23 mouse cellular contexts compared by ENCODE assay signal in the genomic region with DNA sequence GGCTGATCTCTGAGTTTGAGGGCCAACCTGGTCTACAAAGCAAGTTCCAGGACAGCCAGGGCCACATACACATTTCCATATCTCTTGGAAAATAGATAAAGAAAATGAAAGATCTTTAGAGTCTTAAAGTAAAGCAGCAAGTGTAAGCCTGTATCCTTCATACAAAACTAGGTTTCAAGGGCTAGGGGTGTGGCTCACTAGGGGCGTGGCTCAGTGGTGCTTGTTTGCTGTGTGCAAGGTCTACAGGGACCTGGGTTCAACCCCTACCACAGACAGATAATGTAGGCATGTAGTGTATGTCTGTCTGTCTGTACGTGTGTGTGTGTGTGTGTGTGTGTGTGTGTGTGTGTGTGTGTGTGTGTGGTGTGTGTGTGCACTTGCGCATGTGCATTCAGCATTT. TPM values are rescaled to one million over a fixed set of nuclear protein-coding genes. Genes with fewer than 3 reads are reported as not detected.
A peak's percentile ranks its signal among the peaks of the same experiment; 100 is the strongest.
DNase-seq lines count a peak whose midpoint lies in the region; ATAC-seq and TF ChIP-seq lines count a peak whose summit lies in the region.
"Had no signal": no experiment of that assay in that cellular context is flagged by ENCODE, and none has a peak within 500 bp of the region (broad histone marks: within the 10 kb centered on the region; RNA-seq: fewer than 3 reads in every experiment).

No protein-coding gene starts in this region.

- no peak overlapping the region for H3K4me3 ChIP-seq in heart, embryonic 12.5 days
- no peak overlapping the region for H3K4me3 ChIP-seq in heart, adult 2 months
- no peak overlapping the region for H3K4me3 ChIP-seq in heart, embryonic 16.5 days (ENCODE audit: low read length)
- H3K4me3 ChIP-seq in lung, embryonic 15.5 days: no peak overlapping the region
- no peak overlapping the region for H3K4me3 ChIP-seq in lung, postnatal 0 days (ENCODE audit: low read depth, low read length)
- H3K4me3 ChIP-seq in hindbrain, embryonic 16.5 days (ENCODE audit: low read length): no peak overlapping the region
- H3K4me3 ChIP-seq: embryonic facial prominence, embryonic 15.5 days; forebrain, embryonic 12.5 days; hindbrain, embryonic 12.5 days; kidney, embryonic 15.5 days had no signal

- H3K36me3 ChIP-seq in heart, embryonic 12.5 days: peaks cover 32% of the 10 kb centered on the region
- peaks cover 8% of the 10 kb centered on the region for H3K36me3 ChIP-seq in heart, adult 2 months (ENCODE audit: control insufficient read depth, insufficient read depth, low read length)
- peaks cover 17% of the 10 kb centered on the region for H3K36me3 ChIP-seq in heart, embryonic 16.5 days (ENCODE audit: control insufficient read depth, insufficient read depth)
- peaks cover 27% of the 10 kb centered on the region for H3K36me3 ChIP-seq in lung, embryonic 15.5 days
- peaks cover 4% of the 10 kb centered on the region; the same call in 1 of the 2 replicates for H3K36me3 ChIP-seq in lung, postnatal 0 days (ENCODE audit: insufficient read depth, low read length)
- H3K36me3 ChIP-seq in hindbrain, embryonic 16.5 days (ENCODE audit: control insufficient read depth, insufficient read depth, low read length): peaks cover 15% of the 10 kb centered on the region

- TF ChIP-seq EP300 in heart, adult 2 months (IDR thresholded peaks at IDR 0.05; ENCODE audit: insufficient read depth, low read depth, low read length): no peak
- no peak for TF ChIP-seq EP300 in lung, postnatal 0 days (IDR thresholded peaks at IDR 0.05)

- H3K79me2 ChIP-seq in heart, adult 2 months (replicated peaks; ENCODE audit: control insufficient read depth, insufficient read depth, low read length): no peaks in the 10 kb centered on the region

- no peak for ATAC-seq in heart, embryonic 12.5 days (ENCODE audit: insufficient number of reproducible peaks, low FRiP score)
- no peak for ATAC-seq in heart, embryonic 16.5 days (replicated peaks; ENCODE audit: extremely low read depth, insufficient read depth, low FRiP score)
- ATAC-seq in lung, embryonic 15.5 days (ENCODE audit: borderline replicate concordance, extremely low read depth, low FRiP score, low TSS enrichment): 0 out of 2 replicates have a peak, but pooled peaks have one; percentile 21
- ATAC-seq in lung, postnatal 0 days: no peak
- ATAC-seq in erythroid progenitor cell, adult 5-6 weeks (replicated peaks; ENCODE audit: low FRiP score, poor library complexity, severe bottlenecking): 0 out of 2 replicates have a peak, but pooled peaks have one; percentile 55
- ATAC-seq in hindbrain, embryonic 16.5 days: no peak
- ATAC-seq: forebrain, embryonic 16.5 days; hindbrain, postnatal 0 days had no signal

- intact Hi-C loops in heart, adult 2 months (cut with DNase I): no loop called here

- TF ChIP-seq POLR2A in heart, adult 2 months (IDR thresholded peaks at IDR 0.05; ENCODE audit: insufficient read depth, low read depth, low read length): no peak

- H3K9ac ChIP-seq in heart, embryonic 12.5 days: no peak overlapping the region
- no peak overlapping the region for H3K9ac ChIP-seq in heart, adult 2 months (ENCODE audit: low read depth, low read length)
- H3K9ac ChIP-seq in heart, embryonic 16.5 days (ENCODE audit: low read length): no peak overlapping the region
- no peak overlapping the region for H3K9ac ChIP-seq in lung, embryonic 15.5 days
- H3K9ac ChIP-seq in lung, postnatal 0 days (replicated peaks; ENCODE audit: low read depth): no peak overlapping the region
- no peak overlapping the region for H3K9ac ChIP-seq in hindbrain, embryonic 16.5 days (ENCODE audit: low read depth, low read length)
- H3K9ac ChIP-seq: embryonic facial prominence, embryonic 15.5 days; forebrain, embryonic 12.5 days; hindbrain, embryonic 12.5 days; kidney, embryonic 15.5 days had no signal

- no peak for DNase-seq in heart, adult 2 months
- DNase-seq in heart, postnatal 4 days: no peak
- DNase-seq in lung, postnatal 0 days (ENCODE audit: low spot score): no peak
- DNase-seq: adrenal gland, adult 8-10 months; adrenal gland, postnatal 36 days; cerebellum, adult 8-10 months; cerebellum, postnatal 14 days; embryo, embryonic 11 days; gastrocnemius, postnatal 10 days; heart, postnatal 36 days; kidney, adult 2 months had no signal

- no peak for TF ChIP-seq CTCF in heart, adult 2 months (IDR thresholded peaks at IDR 0.05)
- no peak for TF ChIP-seq CTCF in lung, postnatal 0 days (IDR thresholded peaks at IDR 0.05)

- H3K9me3 ChIP-seq in heart, embryonic 12.5 days (replicated peaks): no peaks in the 10 kb centered on the region
- no peaks in the 10 kb centered on the region for H3K9me3 ChIP-seq in heart, embryonic 16.5 days (replicated peaks; ENCODE audit: control insufficient read depth, low read length)
- no peaks in the 10 kb centered on the region for H3K9me3 ChIP-seq in lung, embryonic 15.5 days
- H3K9me3 ChIP-seq in lung, postnatal 0 days (ENCODE audit: low read length): no peaks in the 10 kb centered on the region
- H3K9me3 ChIP-seq in hindbrain, embryonic 16.5 days (ENCODE audit: control insufficient read depth, low read length): no peaks in the 10 kb centered on the region
- H3K9me3 ChIP-seq: embryonic facial prominence, embryonic 15.5 days; forebrain, embryonic 12.5 days; hindbrain, embryonic 12.5 days; kidney, embryonic 15.5 days had no signal

- H3K27me3 ChIP-seq in heart, embryonic 12.5 days (replicated peaks): no peaks in the 10 kb centered on the region
- no peaks in the 10 kb centered on the region for H3K27me3 ChIP-seq in heart, adult 2 months (ENCODE audit: control insufficient read depth, insufficient read depth, low read length)
- H3K27me3 ChIP-seq in heart, embryonic 16.5 days (ENCODE audit: control insufficient read depth, insufficient read depth, low read length): no peaks in the 10 kb centered on the region
- no peaks in the 10 kb centered on the region for H3K27me3 ChIP-seq in lung, embryonic 15.5 days
- no peaks in the 10 kb centered on the region for H3K27me3 ChIP-seq in lung, postnatal 0 days (replicated peaks; ENCODE audit: insufficient read depth, low read length)
- no peaks in the 10 kb centered on the region for H3K27me3 ChIP-seq in hindbrain, embryonic 16.5 days (replicated peaks; ENCODE audit: control insufficient read depth, insufficient read depth, low read length)
- H3K27me3 ChIP-seq: CH12.LX; embryonic facial prominence, embryonic 15.5 days; hindbrain, embryonic 12.5 days; kidney, embryonic 15.5 days had no signal

- peak overlapping the region; percentile 92; the same call in 1 of the 2 replicates for H3K27ac ChIP-seq in heart, embryonic 12.5 days (ENCODE audit: poor library complexity, severe bottlenecking)
- H3K27ac ChIP-seq in heart, adult 2 months: no peak overlapping the region
- H3K27ac ChIP-seq in heart, embryonic 16.5 days (ENCODE audit: low read length): peak overlapping the region; percentile 78
- H3K27ac ChIP-seq in lung, embryonic 15.5 days: no peak overlapping the region
- H3K27ac ChIP-seq in lung, postnatal 0 days (ENCODE audit: low read length): no peak overlapping the region
- H3K27ac ChIP-seq in hindbrain, embryonic 16.5 days (ENCODE audit: low read depth, low read length): no peak overlapping the region
- H3K27ac ChIP-seq: embryonic facial prominence, embryonic 15.5 days; forebrain, embryonic 12.5 days; hindbrain, embryonic 12.5 days; hindbrain, postnatal 0 days; kidney, embryonic 15.5 days had no signal

- H3K4me2 ChIP-seq in heart, embryonic 12.5 days: no peak overlapping the region
- no peak overlapping the region for H3K4me2 ChIP-seq in heart, embryonic 16.5 days (ENCODE audit: low read depth, low read length)
- no peak overlapping the region for H3K4me2 ChIP-seq in lung, embryonic 15.5 days
- no peak overlapping the region for H3K4me2 ChIP-seq in lung, postnatal 0 days (replicated peaks; ENCODE audit: low read depth, low read length)
- H3K4me2 ChIP-seq in hindbrain, embryonic 16.5 days (ENCODE audit: low read length): no peak overlapping the region
- H3K4me2 ChIP-seq: embryonic facial prominence, embryonic 15.5 days; forebrain, embryonic 12.5 days; hindbrain, embryonic 12.5 days; kidney, embryonic 15.5 days had no signal

- WGBS in heart, embryonic 12.5 days: 82% methylated on average over 3 of the region's 3 CpGs
- 72% methylated on average over 3 of the region's 3 CpGs for WGBS in heart, adult 2 months
- WGBS in heart, embryonic 16.5 days: 73% methylated on average over 3 of the region's 3 CpGs
- WGBS in lung, embryonic 15.5 days: 74% methylated on average over 3 of the region's 3 CpGs
- 88% methylated on average over 3 of the region's 3 CpGs for WGBS in lung, postnatal 0 days
- WGBS in hindbrain, embryonic 16.5 days: 91% methylated on average over 3 of the region's 3 CpGs

- H3K4me1 ChIP-seq in heart, embryonic 12.5 days (replicated peaks): peaks cover 33% of the 10 kb centered on the region
- H3K4me1 ChIP-seq in heart, adult 2 months (ENCODE audit: control insufficient read depth, insufficient read depth, low read length): peaks cover 7% of the 10 kb centered on the region
- H3K4me1 ChIP-seq in heart, embryonic 16.5 days (ENCODE audit: control insufficient read depth, insufficient read depth, low read length): peaks cover 26% of the 10 kb centered on the region
- H3K4me1 ChIP-seq in lung, embryonic 15.5 days: peaks cover 7% of the 10 kb centered on the region
- no peaks in the 10 kb centered on the region; the same call in 1 of the 2 replicates for H3K4me1 ChIP-seq in lung, postnatal 0 days (ENCODE audit: insufficient read depth, low read depth, low read length)
- H3K4me1 ChIP-seq in hindbrain, embryonic 16.5 days (ENCODE audit: control insufficient read depth, insufficient read depth, low read depth, low read length): peaks cover 11% of the 10 kb centered on the region

RNA-seq across cellular contexts. Expression of a gene that starts 8.1 kb away (rescaled TPM):
- 46.6 and 47.2 TPM in 2 replicates for polyA plus RNA-seq in heart, embryonic 12.5 days (2016; fragmentation: Nextera tagmentation; extraction: Ambion mirVana)
- total RNA-seq in heart, adult 2 months (2021): 10 to 100 TPM; 17.9 to 20.8 TPM
- 9.0 and 9.2 TPM in 2 replicates for polyA plus RNA-seq in heart, adult 2 months (2012; rRNA removed)
- polyA plus RNA-seq in heart, embryonic 16.5 days (2015; fragmentation: Nextera tagmentation; extraction: Ambion mirVana): 39.6 and 45.5 TPM in 2 replicates
- total RNA-seq in heart, postnatal 4 days (2021): 10 to 100 TPM; 24.8 to 25.5 TPM
- 50.4 and 52.4 TPM in 2 replicates for polyA plus RNA-seq in lung, embryonic 15.5 days (2015; fragmentation: Nextera tagmentation; extraction: Ambion mirVana)
- polyA plus RNA-seq in lung, postnatal 0 days (2015; fragmentation: Nextera tagmentation; extraction: Ambion mirVana): 40.2 and 47.6 TPM in 2 replicates
- 27.0 and 27.7 TPM in 2 replicates for total RNA-seq in erythroid progenitor cell, adult 5-6 weeks (2015; ENCODE audit: low replicate concordance)
- 11.3 and 14.4 TPM in 2 replicates for total RNA-seq in erythroid progenitor cell, adult 5-6 weeks (2017; ENCODE audit: low replicate concordance)
- polyA plus RNA-seq in hindbrain, embryonic 16.5 days (2015; fragmentation: Nextera tagmentation; extraction: Ambion mirVana): 74.9 and 88.9 TPM in 2 replicates

RNA-seq across cellular contexts. Expression of a gene that starts 23.3 kb away (rescaled TPM):
- polyA plus RNA-seq in heart, embryonic 12.5 days (2016; fragmentation: Nextera tagmentation; extraction: Ambion mirVana): 42.9 and 43.1 TPM in 2 replicates
- total RNA-seq in heart, adult 2 months (2021): 10 to 100 TPM; 17.7 to 19.3 TPM
- 11.0 and 14.0 TPM in 2 replicates for polyA plus RNA-seq in heart, adult 2 months (2012; rRNA removed)
- 41.8 and 49.1 TPM in 2 replicates for polyA plus RNA-seq in heart, embryonic 16.5 days (2015; fragmentation: Nextera tagmentation; extraction: Ambion mirVana)
- 10 to 100 TPM; 25.5 to 27.4 TPM for total RNA-seq in heart, postnatal 4 days (2021)
- 52.8 and 53.0 TPM in 2 replicates for polyA plus RNA-seq in lung, embryonic 15.5 days (2015; fragmentation: Nextera tagmentation; extraction: Ambion mirVana)
- polyA plus RNA-seq in lung, postnatal 0 days (2015; fragmentation: Nextera tagmentation; extraction: Ambion mirVana): 54.3 and 63.5 TPM in 2 replicates
- 13.4 and 31.7 TPM in 2 replicates for total RNA-seq in erythroid progenitor cell, adult 5-6 weeks (2015; ENCODE audit: low replicate concordance)
- total RNA-seq in erythroid progenitor cell, adult 5-6 weeks (2017; ENCODE audit: low replicate concordance): 9.5 and 26.3 TPM in 2 replicates
- 33.6 and 33.7 TPM in 2 replicates for polyA plus RNA-seq in hindbrain, embryonic 16.5 days (2015; fragmentation: Nextera tagmentation; extraction: Ambion mirVana)

RNA-seq across cellular contexts. Expression of a gene that starts 41.8 kb away (rescaled TPM):
- polyA plus RNA-seq in heart, embryonic 12.5 days (2016; fragmentation: Nextera tagmentation; extraction: Ambion mirVana): 7.3 and 7.5 TPM in 2 replicates
- total RNA-seq in heart, adult 2 months (2021): 10 to 100 TPM; 13.8 to 15.8 TPM
- polyA plus RNA-seq in heart, adult 2 months (2012; rRNA removed): 7.5 and 13.4 TPM in 2 replicates
- 10.2 and 10.3 TPM in 2 replicates for polyA plus RNA-seq in heart, embryonic 16.5 days (2015; fragmentation: Nextera tagmentation; extraction: Ambion mirVana)
- 10 to 100 TPM; 33.2 to 35.2 TPM for total RNA-seq in heart, postnatal 4 days (2021)
- polyA plus RNA-seq in lung, embryonic 15.5 days (2015; fragmentation: Nextera tagmentation; extraction: Ambion mirVana): 1.8 and 2.3 TPM in 2 replicates
- 2.6 and 3.1 TPM in 2 replicates for polyA plus RNA-seq in lung, postnatal 0 days (2015; fragmentation: Nextera tagmentation; extraction: Ambion mirVana)
- not detected in 2 replicates for total RNA-seq in erythroid progenitor cell, adult 5-6 weeks (2015; ENCODE audit: low replicate concordance)
- total RNA-seq in erythroid progenitor cell, adult 5-6 weeks (2017; ENCODE audit: low replicate concordance): 0.39 TPM in 1 of 2 replicates, not detected in the other
- 0.28 and 0.56 TPM in 2 replicates for polyA plus RNA-seq in hindbrain, embryonic 16.5 days (2015; fragmentation: Nextera tagmentation; extraction: Ambion mirVana)

Comparison
In these comparisons a context has a peak if more than half of its experiments do, and no peak if none do; other contexts are left out.
1. ATAC-seq: peak in lung, embryonic 15.5 days (single experiment) and erythroid progenitor cell, adult 5-6 weeks (single experiment); none in heart, embryonic 12.5 days (single experiment), heart, embryonic 16.5 days (single experiment), lung, postnatal 0 days (single experiment) and hindbrain, embryonic 16.5 days (single experiment).
2. H3K27ac ChIP-seq: peak in heart, embryonic 12.5 days (single experiment) and heart, embryonic 16.5 days (single experiment); none in heart, adult 2 months (single experiment), lung, embryonic 15.5 days (single experiment), lung, postnatal 0 days (single experiment) and hindbrain, embryonic 16.5 days (single experiment).